Mouse (Mus musculus) neural tube, embryonic 12.5 days (tissue): Measurements from ENCODE around the gene Tcl1b3. TPM values are rescaled to one million over a fixed set of nuclear protein-coding genes. Genes with fewer than 3 reads are reported as not detected.
"Not testable (repeated sequence)": the region's sequence is repeated elsewhere in the genome, so short reads cannot be mapped to it uniquely, and the experiment has no call there.

Experiments used
- ATAC-seq: fragments of 200-750 bp; cut with Nextera tagmentation; 2 replicates; pipeline ENCODE4 v1.8.0; 2017; ENCODE audit warnings: low read depth, mild to moderate bottlenecking, moderate TSS enrichment, moderate library complexity; ENCODE audit not compliant: low FRiP score
- H3K27ac ChIP-seq: fragments of 300-500 bp; sonication (generic); 2 replicates; pipeline ENCODE4 v1.5.1; 2016
- H3K27me3 ChIP-seq: fragments of 300-500 bp; sonication (generic); replicated peaks from 2 replicates; pipeline ENCODE4 v1.6.1; 2016; ENCODE audit warnings: mild to moderate bottlenecking
- H3K36me3 ChIP-seq: fragments of 300-500 bp; sonication (generic); 2 replicates; pipeline ENCODE4 v1.6.1; 2016; ENCODE audit warnings: mild to moderate bottlenecking
- H3K4me1 ChIP-seq: fragments of 300-500 bp; sonication (generic); 2 replicates; pipeline ENCODE4 v1.6.1; 2016
- H3K4me2 ChIP-seq: fragments of 300-500 bp; sonication (generic); replicated peaks from 2 replicates; pipeline ENCODE4 v1.6.1; 2016; ENCODE audit warnings: mild to moderate bottlenecking
- H3K4me3 ChIP-seq: fragments of 300-500 bp; sonication (generic); 2 replicates; pipeline ENCODE4 v1.5.1; 2016
- H3K9ac ChIP-seq: fragments of 300-500 bp; sonication (generic); 2 replicates; pipeline ENCODE4 v1.6.1; 2016; ENCODE audit warnings: mild to moderate bottlenecking
- H3K9me3 ChIP-seq: fragments of 300-500 bp; sonication (generic); 2 replicates; pipeline ENCODE4 v1.6.1; 2016; ENCODE audit warnings: mild to moderate bottlenecking
- WGBS: fragments of 180-500 bp; shearing (Covaris S2); methylation state at CpG from one replicate; pipeline ENCODE4 v1.1.7; 2016; 5-methylcytosine and 5-hydroxymethylcytosine counted together
- polyA plus RNA-seq: library from polyadenylated mRNA; unstranded; fragments of >200 nt; fragmentation: Nextera tagmentation; extraction: Ambion mirVana; gene quantifications from 2 replicates; pipeline ENCODE4 v1.2.1, GENCODE M21; 2016

The Tcl1b3 gene
- not detected in 2 replicates for polyA plus RNA-seq

- not testable (repeated sequence) for H3K9ac ChIP-seq, ATAC-seq, H3K4me2 ChIP-seq, H3K4me1 ChIP-seq, H3K36me3 ChIP-seq, H3K9me3 ChIP-seq, H3K27me3 ChIP-seq, H3K4me3 ChIP-seq, H3K27ac ChIP-seq
- WGBS, result 93% methylated on average over 6 of the region's 6 CpGs
Observed at GRCm38 (mm10) chr12:105190743-105191142, at the start of gene Tcl1b3. Gene Tcl1b3, plus strand, starts transcription at chr12:105191043.

- H3K36me3 ChIP-seq, result no peaks in the 10 kb centered on the region
- H3K4me2 ChIP-seq, result no peak overlapping the region
- H3K9me3 ChIP-seq, result no peaks in the 10 kb centered on the region
- no peak overlapping the region for H3K27ac ChIP-seq
- H3K27me3 ChIP-seq, result no peaks in the 10 kb centered on the region
- ATAC-seq, result no peak
- 92% methylated on average over 3 of the region's 3 CpGs for WGBS
- H3K4me1 ChIP-seq, result no peaks in the 10 kb centered on the region
- H3K9ac ChIP-seq, result no peak overlapping the region
- no peak overlapping the region for H3K4me3 ChIP-seq
Observed at GRCm38 (mm10) chr12:105143096-105143495, 47.7 kb upstream of the Tcl1b3 start.

GRCm38 (mm10) chr12:105144928-105145327 is 45.9 kb upstream of the Tcl1b3 start:
- H3K9me3 ChIP-seq, ATAC-seq, H3K4me1 ChIP-seq, H3K4me2 ChIP-seq, H3K27ac ChIP-seq, H3K9ac ChIP-seq, H3K27me3 ChIP-seq, H3K4me3 ChIP-seq, H3K36me3 ChIP-seq: not testable (repeated sequence)
- WGBS, result 54% methylated on average over 1 of the region's 1 CpGs

GRCm38 (mm10) chr12:105145714-105146113 is 45.1 kb upstream of the Tcl1b3 start, which contains the start of gene Tcl1b2:
Gene Tcl1b2, plus strand, starts transcription at chr12:105146014.
- ATAC-seq, result no peak
- Histone ChIP-seq H3K4me1 (no peaks in the 10 kb centered on the region), H3K27ac (no peak within 1 kb of the TSS), H3K9ac (no peak within 1 kb of the TSS), H3K4me3 (no peak within 1 kb of the TSS), H3K36me3 (no peaks in the 10 kb centered on the region), H3K27me3 (0 out of 2 replicates have a peak, but pooled peaks cover 2% of the 10 kb centered on the region), H3K9me3 (no peaks in the 10 kb centered on the region), H3K4me2 (no peak within 1 kb of the TSS)
- WGBS, result 81% methylated on average over 3 of the region's 3 CpGs

- not testable (repeated sequence) for H3K27me3 ChIP-seq, H3K4me2 ChIP-seq
- WGBS, result 89% methylated on average over 4 of the region's 4 CpGs
Observed at GRCm38 (mm10) chr12:105155286-105155685, 35.6 kb upstream of the Tcl1b3 start.

GRCm38 (mm10) chr12:105158842-105159241 is 32.0 kb upstream of the Tcl1b3 start:
- 88% methylated on average over 6 of the region's 6 CpGs for WGBS
- Histone ChIP-seq H3K36me3 (no peaks in the 10 kb centered on the region), H3K27ac (no peak overlapping the region), H3K4me2 (no peak overlapping the region), H3K27me3 (no peaks in the 10 kb centered on the region), H3K4me3 (no peak overlapping the region), H3K9ac (no peak overlapping the region), H3K4me1 (no peaks in the 10 kb centered on the region), H3K9me3 (no peaks in the 10 kb centered on the region)
- no peak for ATAC-seq

More at GRCm38 (mm10) chr12:105155286-105155685, 35.6 kb upstream of the Tcl1b3 start:
- H3K4me3 ChIP-seq, H3K4me1 ChIP-seq, ATAC-seq, H3K9ac ChIP-seq, H3K9me3 ChIP-seq, H3K27ac ChIP-seq, H3K36me3 ChIP-seq: not testable (repeated sequence)

- Histone ChIP-seq H3K9me3 (no peaks in the 10 kb centered on the region), H3K4me3 (no peak within 1 kb of the TSS), H3K4me2 (no peak within 1 kb of the TSS), H3K27me3 (no peaks in the 10 kb centered on the region), H3K27ac (no peak within 1 kb of the TSS), H3K36me3 (no peaks in the 10 kb centered on the region), H3K9ac (no peak within 1 kb of the TSS), H3K4me1 (no peaks in the 10 kb centered on the region)
- WGBS, result 82% methylated on average over 4 of the region's 4 CpGs
- ATAC-seq, result no peak
Observed at GRCm38 (mm10) chr12:105159390-105159789, 31.5 kb upstream of the Tcl1b3 start, which contains the start of gene Tcl1b1. Gene Tcl1b1, plus strand, starts transcription at chr12:105159690.

GRCm38 (mm10) chr12:105166734-105167133 is 24.1 kb upstream of the Tcl1b3 start:
- ATAC-seq, result no peak
- H3K4me2 ChIP-seq, result no peak overlapping the region
- no peaks in the 10 kb centered on the region for H3K27me3 ChIP-seq
- 75% methylated on average over 3 of the region's 3 CpGs for WGBS
- H3K36me3 ChIP-seq, result no peaks in the 10 kb centered on the region
- H3K4me3 ChIP-seq, result no peak overlapping the region
- no peaks in the 10 kb centered on the region for H3K4me1 ChIP-seq
- H3K9ac ChIP-seq, result no peak overlapping the region
- H3K27ac ChIP-seq, result no peak overlapping the region
- H3K9me3 ChIP-seq, result no peaks in the 10 kb centered on the region

- Histone ChIP-seq H3K27me3 (no peaks in the 10 kb centered on the region), H3K36me3 (no peaks in the 10 kb centered on the region), H3K4me1 (no peaks in the 10 kb centered on the region), H3K4me2 (no peak overlapping the region), H3K9ac (no peak overlapping the region), H3K4me3 (no peak overlapping the region), H3K27ac (no peak overlapping the region), H3K9me3 (no peaks in the 10 kb centered on the region)
- 92% methylated on average over 2 of the region's 2 CpGs for WGBS
- ATAC-seq, result no peak
Observed at GRCm38 (mm10) chr12:105173366-105173765, 17.5 kb upstream of the Tcl1b3 start.

- not testable (repeated sequence) for H3K27ac ChIP-seq, H3K4me1 ChIP-seq, H3K4me2 ChIP-seq, H3K4me3 ChIP-seq, H3K9me3 ChIP-seq, H3K9ac ChIP-seq, H3K36me3 ChIP-seq, ATAC-seq, H3K27me3 ChIP-seq
- WGBS, result 37% methylated on average over 2 of the region's 2 CpGs
Observed at GRCm38 (mm10) chr12:105174318-105174717, 16.5 kb upstream of the Tcl1b3 start.

- not testable (repeated sequence) for H3K4me3 ChIP-seq, H3K4me2 ChIP-seq, H3K27me3 ChIP-seq, H3K9ac ChIP-seq, H3K9me3 ChIP-seq, H3K27ac ChIP-seq, H3K36me3 ChIP-seq, ATAC-seq, H3K4me1 ChIP-seq
- 81% methylated on average over 3 of the region's 3 CpGs for WGBS
Observed at GRCm38 (mm10) chr12:105176044-105176443, 14.8 kb upstream of the Tcl1b3 start, which contains the start of gene Tcl1b5. Gene Tcl1b5, plus strand, starts transcription at chr12:105176344.

- not testable (repeated sequence) for H3K4me2 ChIP-seq, H3K4me1 ChIP-seq, ATAC-seq, H3K36me3 ChIP-seq, H3K27me3 ChIP-seq, H3K9ac ChIP-seq, H3K4me3 ChIP-seq, H3K9me3 ChIP-seq, H3K27ac ChIP-seq
- WGBS, result 85% methylated on average over 4 of the region's 4 CpGs
Observed at GRCm38 (mm10) chr12:105181040-105181644, 9.7 kb upstream of the Tcl1b3 start.

- not testable (repeated sequence) for H3K4me1 ChIP-seq, H3K36me3 ChIP-seq, ATAC-seq, H3K9me3 ChIP-seq, H3K4me2 ChIP-seq, H3K9ac ChIP-seq, H3K27me3 ChIP-seq, H3K4me3 ChIP-seq, H3K27ac ChIP-seq
- 57% methylated on average over 2 of the region's 2 CpGs for WGBS
Observed at GRCm38 (mm10) chr12:105188980-105189379, 1.9 kb upstream of the Tcl1b3 start.
